Mouse (Mus musculus) embryonic fibroblast, embryonic 13.5 days (primary cell): Measurements from ENCODE around the gene Pramel3.
"Not testable (repeated sequence)": the region's sequence is repeated elsewhere in the genome, so short reads cannot be mapped to it uniquely, and the experiment has no call there.

ENCODE experiments used
- CTCF ChIP-seq: IDR thresholded peaks from 2 replicates; pipeline ENCODE4 v1.5.1; 2011; ENCODE audit warnings: mild to moderate bottlenecking, control low read depth, low read length, moderate library complexity, borderline replicate concordance; ENCODE audit not compliant: insufficient read depth
- POLR2A ChIP-seq: IDR thresholded peaks from 2 replicates; pipeline ENCODE4 v1.6.1; 2011; ENCODE audit warnings: low read depth, mild to moderate bottlenecking, control low read depth, low read length, moderate library complexity

DNA sequence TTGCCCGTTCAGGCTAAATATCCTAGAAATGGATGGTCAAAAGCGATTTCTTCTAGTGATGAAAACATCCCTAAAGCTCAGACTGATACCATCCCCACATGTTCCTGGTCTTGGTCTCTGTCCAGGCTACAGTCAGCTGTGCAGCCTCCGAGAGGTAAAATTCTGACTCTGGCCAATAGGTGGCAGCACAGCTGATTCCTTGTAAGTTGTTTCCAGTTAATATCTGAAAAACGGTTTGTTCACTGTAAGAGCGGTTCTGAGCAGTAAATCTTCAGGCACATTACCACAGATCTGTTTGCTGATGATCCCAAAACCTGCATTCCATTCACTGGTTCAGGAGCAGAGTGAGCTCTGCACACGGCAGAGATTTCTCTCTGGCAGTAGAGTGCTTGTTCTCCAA is 58.6 kb downstream of the Pramel3 start:
- TF ChIP-seq POLR2A, CTCF: not testable (repeated sequence)
